Mouse (Mus musculus) myocyte (in vitro differentiated cells): ENCODE measurements at regions not wholly inside any gene's neighbourhood (a gene's known extent, or its start where the extent isn't known, plus 50 kb on each side); places are given as distances from the start of the nearest gene placed in this dataset.

Experiments used
- MAX ChIP-seq: IDR thresholded peaks from one replicate; pipeline ENCODE4 v1.6.1; 2011; ENCODE audit warnings: low read depth, mild to moderate bottlenecking, control low read depth
- POLR2A ChIP-seq: IDR thresholded peaks from one replicate; pipeline ENCODE4 v1.6.1; 2011; ENCODE audit warnings: low read depth, mild to moderate bottlenecking, control low read depth, moderate library complexity; ENCODE audit not compliant: insufficient read length
- TCF3 ChIP-seq: IDR thresholded peaks from one replicate; pipeline ENCODE4 v1.6.1; 2011; ENCODE audit warnings: low read depth, control low read depth; ENCODE audit not compliant: insufficient read length

DNA sequence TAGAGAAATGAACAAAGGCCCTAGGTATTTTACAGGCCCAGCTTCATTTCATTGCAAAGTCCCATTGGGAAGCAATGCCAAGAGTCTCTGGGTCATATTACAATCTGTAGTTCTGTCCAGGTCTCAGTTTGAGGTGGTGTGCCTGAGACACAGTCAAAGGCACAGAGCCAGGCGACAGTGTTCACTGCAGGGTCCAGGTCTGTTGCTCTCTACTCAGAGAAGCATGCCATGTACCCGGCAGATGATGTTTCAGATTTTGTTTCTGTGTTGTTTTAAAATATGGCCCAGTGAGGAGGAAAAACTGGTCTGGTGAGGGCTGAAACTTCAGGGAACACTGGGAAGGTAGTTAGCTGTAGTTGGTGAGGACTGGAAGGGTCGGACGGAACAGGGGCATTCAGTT lies 63.1 kb upstream of the Gdnf start:
- TF ChIP-seq POLR2A (no peak), MAX (no peak), TCF3 (no peak)
